Mouse (Mus musculus): ENCODE measurements around the gene Pex10. TPM values are rescaled to one million over a fixed set of nuclear protein-coding genes. Genes with fewer than 3 reads are reported as not detected.
"Not testable (repeated sequence)": the region's sequence is repeated elsewhere in the genome, so short reads cannot be mapped to it uniquely, and the experiment has no call there.

Pex10 gene
- polyA plus RNA-seq, 1 experiment from 2014 or later, result 6.0 TPM

GRCm38 (mm10) chr4:155069191-155069590 is 2.4 kb downstream of the Pex10 start:
- Histone ChIP-seq H3K9ac (replicated peaks; ENCODE audit: low read length) (no peak overlapping the region), H3K27ac (replicated peaks; ENCODE audit: low read depth, low read length) (no peak overlapping the region), H3K9me3 (ENCODE audit: control insufficient read depth, low read length) (no peaks in the 10 kb centered on the region), H3K4me3 (replicated peaks; ENCODE audit: low read depth, low read length) (no peak overlapping the region), H3K36me3 (ENCODE audit: control insufficient read depth, insufficient read depth, low read length) (peaks cover 57% of the 10 kb centered on the region), H3K4me2 (ENCODE audit: low read length) (no peak overlapping the region), H3K4me1 (ENCODE audit: control insufficient read depth, insufficient read depth, low read length) (peaks cover 13% of the 10 kb centered on the region), H3K27me3 (ENCODE audit: control insufficient read depth, insufficient read depth, low read length) (no peaks in the 10 kb centered on the region)
- 88% methylated on average over 6 of the region's 6 CpGs for WGBS
- no peak for ATAC-seq (ENCODE audit: low FRiP score, low TSS enrichment)
- DNase-seq, result no peak

GRCm38 (mm10) chr4:155070199-155070598 is 3.4 kb downstream of the Pex10 start:
- Histone ChIP-seq H3K4me3 (replicated peaks; ENCODE audit: low read depth, low read length) (no peak overlapping the region), H3K4me1 (ENCODE audit: control insufficient read depth, insufficient read depth, low read length) (peaks cover 13% of the 10 kb centered on the region), H3K27me3 (ENCODE audit: control insufficient read depth, insufficient read depth, low read length) (no peaks in the 10 kb centered on the region), H3K9me3 (ENCODE audit: control insufficient read depth, low read length) (no peaks in the 10 kb centered on the region), H3K9ac (replicated peaks; ENCODE audit: low read length) (no peak overlapping the region), H3K36me3 (ENCODE audit: control insufficient read depth, insufficient read depth, low read length) (peaks cover 68% of the 10 kb centered on the region), H3K4me2 (ENCODE audit: low read length) (no peak overlapping the region), H3K27ac (replicated peaks; ENCODE audit: low read depth, low read length) (no peak overlapping the region)
- ATAC-seq (ENCODE audit: low FRiP score, low TSS enrichment), result no peak
- WGBS, result 93% methylated on average over 13 of the region's 13 CpGs
- DNase-seq, result no peak

GRCm38 (mm10) chr4:155070921-155071320 is 4.1 kb downstream of the Pex10 start:
- Histone ChIP-seq H3K4me3 (replicated peaks; ENCODE audit: low read depth, low read length) (no peak overlapping the region), H3K36me3 (ENCODE audit: control insufficient read depth, insufficient read depth, low read length) (peaks cover 75% of the 10 kb centered on the region), H3K9ac (replicated peaks; ENCODE audit: low read length) (no peak overlapping the region), H3K27me3 (ENCODE audit: control insufficient read depth, insufficient read depth, low read length) (no peaks in the 10 kb centered on the region), H3K9me3 (ENCODE audit: control insufficient read depth, low read length) (no peaks in the 10 kb centered on the region), H3K4me2 (ENCODE audit: low read length) (no peak overlapping the region), H3K27ac (replicated peaks; ENCODE audit: low read depth, low read length) (no peak overlapping the region), H3K4me1 (ENCODE audit: control insufficient read depth, insufficient read depth, low read length) (peaks cover 13% of the 10 kb centered on the region)
- no peak for ATAC-seq (ENCODE audit: low FRiP score, low TSS enrichment)
- WGBS, result 95% methylated on average over 5 of the region's 5 CpGs
- DNase-seq, result no peak

- 88% methylated on average over 9 of the region's 9 CpGs for WGBS
- ATAC-seq (ENCODE audit: low FRiP score, low TSS enrichment) (no peak), DNase-seq (no peak)
- no peak overlapping the region for H3K27ac ChIP-seq (replicated peaks; ENCODE audit: low read depth, low read length)
- no peak overlapping the region for H3K4me2 ChIP-seq (ENCODE audit: low read length)
- H3K9ac ChIP-seq (replicated peaks; ENCODE audit: low read length), result no peak overlapping the region
- peaks cover 96% of the 10 kb centered on the region for H3K36me3 ChIP-seq (ENCODE audit: control insufficient read depth, insufficient read depth, low read length)
- no peak overlapping the region for H3K4me3 ChIP-seq (replicated peaks; ENCODE audit: low read depth, low read length)
- H3K27me3 ChIP-seq (ENCODE audit: control insufficient read depth, insufficient read depth, low read length), result no peaks in the 10 kb centered on the region
- H3K9me3 ChIP-seq (ENCODE audit: control insufficient read depth, low read length), result no peaks in the 10 kb centered on the region
- H3K4me1 ChIP-seq (ENCODE audit: control insufficient read depth, insufficient read depth, low read length), result no peaks in the 10 kb centered on the region
These were observed 7.6 kb downstream of the Pex10 start for GRCm38 (mm10) chr4:155074418-155074817.

- peaks cover 96% of the 10 kb centered on the region for H3K36me3 ChIP-seq (ENCODE audit: control insufficient read depth, insufficient read depth, low read length)
- ATAC-seq (ENCODE audit: low FRiP score, low TSS enrichment), result no peak
- H3K9me3 ChIP-seq (ENCODE audit: control insufficient read depth, low read length), result no peaks in the 10 kb centered on the region
- no peaks in the 10 kb centered on the region for H3K27me3 ChIP-seq (ENCODE audit: control insufficient read depth, insufficient read depth, low read length)
- H3K4me3 ChIP-seq (replicated peaks; ENCODE audit: low read depth, low read length), result no peak overlapping the region
- H3K27ac ChIP-seq (replicated peaks; ENCODE audit: low read depth, low read length), result no peak overlapping the region
- H3K4me2 ChIP-seq (ENCODE audit: low read length), result no peak overlapping the region
- WGBS, result 87% methylated on average over 9 of the region's 9 CpGs
- no peak overlapping the region for H3K9ac ChIP-seq (replicated peaks; ENCODE audit: low read length)
- no peak for DNase-seq
- no peaks in the 10 kb centered on the region for H3K4me1 ChIP-seq (ENCODE audit: control insufficient read depth, insufficient read depth, low read length)
These were observed 8.3 kb downstream of the Pex10 start for GRCm38 (mm10) chr4:155075137-155075536.

- Histone ChIP-seq H3K36me3 (ENCODE audit: control insufficient read depth, insufficient read depth, low read length) (peaks cover 95% of the 10 kb centered on the region), H3K4me1 (ENCODE audit: control insufficient read depth, insufficient read depth, low read length) (no peaks in the 10 kb centered on the region), H3K4me3 (replicated peaks; ENCODE audit: low read depth, low read length) (no peak overlapping the region), H3K4me2 (ENCODE audit: low read length) (no peak overlapping the region), H3K9ac (replicated peaks; ENCODE audit: low read length) (no peak overlapping the region), H3K27me3 (ENCODE audit: control insufficient read depth, insufficient read depth, low read length) (no peaks in the 10 kb centered on the region), H3K27ac (replicated peaks; ENCODE audit: low read depth, low read length) (no peak overlapping the region), H3K9me3 (ENCODE audit: control insufficient read depth, low read length) (no peaks in the 10 kb centered on the region)
- WGBS, result 95% methylated on average over 2 of the region's 2 CpGs
- no peak for ATAC-seq (ENCODE audit: low FRiP score, low TSS enrichment)
- DNase-seq, result no peak
These were observed 9.0 kb downstream of the Pex10 start for GRCm38 (mm10) chr4:155075813-155076212.

- Histone ChIP-seq H3K4me2 (ENCODE audit: low read length) (no peak overlapping the region), H3K9ac (replicated peaks; ENCODE audit: low read length) (no peak overlapping the region), H3K4me3 (replicated peaks; ENCODE audit: low read depth, low read length) (no peak overlapping the region), H3K36me3 (ENCODE audit: control insufficient read depth, insufficient read depth, low read length) (peaks cover 93% of the 10 kb centered on the region), H3K4me1 (ENCODE audit: control insufficient read depth, insufficient read depth, low read length) (no peaks in the 10 kb centered on the region), H3K9me3 (ENCODE audit: control insufficient read depth, low read length) (no peaks in the 10 kb centered on the region), H3K27ac (replicated peaks; ENCODE audit: low read depth, low read length) (no peak overlapping the region), H3K27me3 (ENCODE audit: control insufficient read depth, insufficient read depth, low read length) (no peaks in the 10 kb centered on the region)
- no peak for DNase-seq
- WGBS, result 92% methylated on average over 9 of the region's 9 CpGs
- no peak for ATAC-seq (ENCODE audit: low FRiP score, low TSS enrichment)
These were observed 9.9 kb downstream of the Pex10 start for GRCm38 (mm10) chr4:155076677-155077076.

GRCm38 (mm10) chr4:155078808-155079207 is 12.0 kb downstream of the Pex10 start:
- H3K4me2 ChIP-seq (ENCODE audit: low read length); H3K27me3 ChIP-seq (ENCODE audit: control insufficient read depth, insufficient read depth, low read length); H3K9ac ChIP-seq (replicated peaks; ENCODE audit: low read length); H3K4me1 ChIP-seq (ENCODE audit: control insufficient read depth, insufficient read depth, low read length); H3K9me3 ChIP-seq (ENCODE audit: control insufficient read depth, low read length); H3K27ac ChIP-seq (replicated peaks; ENCODE audit: low read depth, low read length); DNase-seq; ATAC-seq (ENCODE audit: low FRiP score, low TSS enrichment); H3K4me3 ChIP-seq (replicated peaks; ENCODE audit: low read depth, low read length): not testable (repeated sequence)
- peaks cover 86% of the 10 kb centered on the region for H3K36me3 ChIP-seq (ENCODE audit: control insufficient read depth, insufficient read depth, low read length)
- 92% methylated on average over 10 of the region's 10 CpGs for WGBS

- H3K27ac ChIP-seq (replicated peaks; ENCODE audit: low read depth, low read length), result no peak overlapping the region
- DNase-seq, result no peak
- no peak overlapping the region for H3K4me2 ChIP-seq (ENCODE audit: low read length)
- H3K4me3 ChIP-seq (replicated peaks; ENCODE audit: low read depth, low read length), result no peak overlapping the region
- 95% methylated on average over 6 of the region's 6 CpGs for WGBS
- no peaks in the 10 kb centered on the region for H3K9me3 ChIP-seq (ENCODE audit: control insufficient read depth, low read length)
- H3K4me1 ChIP-seq (ENCODE audit: control insufficient read depth, insufficient read depth, low read length), result peaks cover 6% of the 10 kb centered on the region; the same call in 1 of the 2 replicates
- ATAC-seq (ENCODE audit: low FRiP score, low TSS enrichment), result no peak
- no peak overlapping the region for H3K9ac ChIP-seq (replicated peaks; ENCODE audit: low read length)
- H3K36me3 ChIP-seq (ENCODE audit: control insufficient read depth, insufficient read depth, low read length), result peaks cover 78% of the 10 kb centered on the region
- H3K27me3 ChIP-seq (ENCODE audit: control insufficient read depth, insufficient read depth, low read length), result no peaks in the 10 kb centered on the region
These were observed 12.8 kb downstream of the Pex10 start for GRCm38 (mm10) chr4:155079666-155080065.

Data from midbrain, embryonic 14.5 days (tissue).